Mouse (Mus musculus): ENCODE measurements around the gene Hist1h1e. TPM values are rescaled to one million over a fixed set of nuclear protein-coding genes. Genes with fewer than 3 reads are reported as not detected.

Hist1h1e gene
- total RNA-seq (2022), result 10 to 100 TPM; 36.1 to 50.5 (median 42.7) TPM

DNA sequence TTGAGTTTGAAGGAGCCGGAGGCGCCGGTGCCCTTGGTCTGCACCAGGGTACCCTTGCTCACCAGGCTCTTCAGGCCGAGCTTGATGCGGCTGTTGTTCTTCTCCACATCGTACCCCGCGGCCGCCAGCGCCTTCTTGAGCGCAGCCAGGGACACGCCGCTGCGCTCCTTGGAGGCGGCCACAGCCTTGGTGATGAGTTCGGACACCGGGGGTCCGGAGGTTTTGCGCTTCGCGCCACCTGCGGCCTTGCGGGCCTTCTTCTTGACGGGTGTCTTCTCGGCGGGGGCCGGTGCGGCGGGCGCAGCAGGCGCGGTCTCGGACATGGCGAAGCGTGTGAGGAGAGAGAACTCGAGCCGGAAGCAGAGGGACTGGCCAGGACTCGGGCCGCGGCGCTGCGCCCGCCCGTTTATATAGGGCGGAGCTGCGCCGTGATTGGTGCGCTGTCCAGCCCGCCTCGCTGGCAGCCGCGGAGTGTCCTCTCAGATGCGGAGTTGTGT lies at the start of gene Hist1h1e:
Gene Hist1h1e, minus strand, starts transcription at position 384 of the 497 bp plus-strand sequence.
- DNase-seq (ENCODE audit: low spot score in 2 of 2), result peak; percentile 78 to 82

DNA sequence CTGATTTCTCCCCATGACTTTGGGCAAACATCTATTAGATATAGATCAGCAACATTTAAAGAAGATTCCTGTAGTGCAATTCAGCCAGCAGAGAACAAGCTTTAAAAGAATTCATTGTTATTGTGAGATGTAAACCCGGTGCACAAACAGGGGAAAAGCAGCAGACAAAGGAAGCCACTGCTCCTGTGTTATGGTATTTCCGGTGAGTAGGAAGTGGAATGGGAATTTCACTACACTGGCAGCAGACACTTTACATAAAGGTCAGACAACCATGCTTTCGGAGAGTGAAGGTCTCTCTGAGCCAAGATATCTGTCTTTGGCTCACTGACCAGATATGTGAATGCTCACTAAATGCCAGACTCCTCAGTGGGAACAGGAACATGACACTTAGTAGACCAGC lies 40.2 kb upstream of the Hist1h1e start:
- no peak for DNase-seq (ENCODE audit: low spot score in 2 of 2)

DNA sequence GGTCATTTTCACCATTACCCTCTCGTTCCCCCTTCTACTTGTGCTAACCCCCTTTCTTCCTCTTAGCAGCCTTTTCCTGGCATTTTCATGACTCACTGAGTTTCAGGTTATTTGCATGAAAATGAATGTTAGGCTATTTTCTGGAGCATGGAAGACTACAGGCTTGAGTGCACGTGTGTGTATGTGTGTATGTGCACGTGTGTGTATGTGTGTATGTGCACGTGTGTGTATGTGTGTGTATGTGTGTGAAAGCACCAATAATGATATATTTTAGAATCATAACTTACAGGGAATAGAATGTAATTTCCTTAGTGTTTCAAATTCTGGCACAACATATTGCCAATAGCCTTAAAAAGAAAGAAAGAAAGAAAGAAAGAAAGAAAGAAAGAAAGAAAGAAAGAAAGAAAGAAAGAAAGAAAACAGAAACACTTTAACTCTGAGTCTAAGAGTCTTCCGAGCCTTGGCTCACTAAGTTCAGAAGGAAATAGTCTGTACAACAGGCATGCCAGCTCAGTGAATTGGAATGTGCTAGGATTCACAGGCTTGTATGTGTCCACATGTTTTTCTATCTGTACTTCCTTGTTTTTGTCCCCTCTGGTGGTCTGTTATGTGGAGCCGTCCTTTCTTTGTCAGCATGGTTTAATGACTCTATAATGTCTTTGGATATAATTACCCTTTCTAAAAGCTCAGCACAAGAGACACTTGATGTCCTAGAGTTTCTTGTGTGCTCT lies 37.4 kb upstream of the Hist1h1e start:
- DNase-seq (ENCODE audit: low spot score in 2 of 2), result no peak

DNA sequence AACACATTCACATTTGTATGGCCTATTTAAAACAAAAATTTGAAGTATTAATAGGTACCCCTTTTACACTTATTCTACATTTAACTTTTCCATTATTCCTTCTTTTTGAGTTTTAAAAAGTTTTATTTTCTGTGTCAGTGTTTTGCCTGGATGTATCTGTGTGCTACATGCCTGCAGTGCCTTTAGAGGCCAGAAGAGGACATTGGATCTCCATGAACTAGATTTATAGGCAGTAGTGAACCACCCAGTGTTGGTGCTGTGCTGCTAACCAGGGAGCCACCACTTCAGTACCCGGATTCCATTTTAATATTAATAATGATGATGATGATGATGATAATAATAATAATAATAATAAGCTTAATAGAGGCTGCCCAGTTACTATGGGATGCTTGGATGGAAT lies 8.3 kb upstream of the Hist1h1e start:
- DNase-seq (ENCODE audit: low spot score in 2 of 2), result no peak

- no peak for DNase-seq (ENCODE audit: low spot score in 2 of 2)
Observed at GRCm38 (mm10) chr13:23622861-23623450, 598 bp upstream of the Hist1h1e start.

DNA sequence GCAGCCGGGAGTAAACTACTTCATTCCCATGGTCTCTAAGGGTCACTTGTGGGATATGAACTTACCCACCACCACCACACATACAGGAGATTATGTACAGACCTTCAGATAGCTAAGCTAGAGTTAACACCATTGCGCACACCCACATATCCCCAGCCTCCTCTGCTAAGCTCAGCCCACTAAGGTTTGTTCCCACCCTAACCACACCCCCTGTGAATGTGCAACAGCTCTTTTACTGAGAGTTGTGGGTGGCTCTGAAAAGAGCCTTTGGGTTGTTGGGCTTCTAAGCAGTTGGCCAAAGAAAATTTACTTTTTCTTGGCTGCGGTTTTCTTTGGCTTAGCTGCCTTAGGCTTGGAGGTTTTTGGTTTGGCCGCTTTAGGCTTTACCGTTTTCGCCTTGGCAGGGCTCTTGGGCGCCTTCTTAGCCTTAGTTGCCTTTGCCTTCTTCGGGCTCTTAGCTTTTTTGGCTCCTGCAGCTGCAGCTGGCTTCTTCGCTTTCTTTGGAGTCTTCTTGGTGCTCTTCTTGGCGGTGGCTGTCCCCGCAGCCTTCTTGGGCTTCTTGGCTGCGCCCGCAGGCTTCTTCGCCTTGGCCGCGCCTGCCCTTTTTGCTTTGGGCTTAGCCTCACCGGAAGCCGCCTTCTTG lies 705 bp downstream of the Hist1h1e start:
- peak; percentile 67 to 75 for DNase-seq (ENCODE audit: low spot score in 2 of 2)

- DNase-seq (ENCODE audit: low spot score in 2 of 2), result peak; percentile 73 to 85
Observed at GRCm38 (mm10) chr13:23620733-23621531, 1.4 kb downstream of the Hist1h1e start, which contains the start of gene Hist1h2be. TSS of gene Hist1h2be (minus strand) at chr13:23621124.

DNA sequence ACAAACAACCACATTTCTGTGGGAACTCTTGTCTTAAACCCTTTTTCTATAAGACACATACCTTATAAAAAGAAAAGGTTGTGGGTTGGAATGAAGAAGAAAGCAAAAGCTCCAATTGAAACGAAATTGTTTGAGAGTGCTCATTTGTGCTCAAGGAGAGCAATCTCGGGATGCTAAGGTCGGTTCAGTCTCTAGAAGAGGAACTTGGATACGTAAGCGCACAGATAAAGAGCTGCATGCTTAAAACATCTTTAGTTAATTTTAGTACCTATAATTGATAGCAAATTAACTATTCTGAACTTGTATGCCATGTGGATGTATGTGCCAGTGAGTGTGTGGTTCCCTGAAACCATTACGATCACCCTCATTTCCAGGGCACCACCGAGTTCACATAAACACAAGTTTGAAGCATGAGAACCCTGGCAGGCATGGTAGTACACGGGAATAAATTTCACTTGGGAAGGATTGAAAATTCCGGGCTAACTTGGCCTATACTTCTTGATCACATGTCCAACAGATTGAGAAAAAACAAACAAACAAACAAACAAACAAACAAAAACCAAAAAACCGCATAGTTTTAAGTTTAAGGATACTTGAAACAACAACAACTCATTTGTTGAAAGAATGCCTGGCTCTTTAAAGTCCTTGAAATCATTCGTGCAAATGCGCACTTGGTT lies 2.2 kb downstream of the Hist1h1e start:
- no peak for DNase-seq (ENCODE audit: low spot score in 2 of 2)

DNA sequence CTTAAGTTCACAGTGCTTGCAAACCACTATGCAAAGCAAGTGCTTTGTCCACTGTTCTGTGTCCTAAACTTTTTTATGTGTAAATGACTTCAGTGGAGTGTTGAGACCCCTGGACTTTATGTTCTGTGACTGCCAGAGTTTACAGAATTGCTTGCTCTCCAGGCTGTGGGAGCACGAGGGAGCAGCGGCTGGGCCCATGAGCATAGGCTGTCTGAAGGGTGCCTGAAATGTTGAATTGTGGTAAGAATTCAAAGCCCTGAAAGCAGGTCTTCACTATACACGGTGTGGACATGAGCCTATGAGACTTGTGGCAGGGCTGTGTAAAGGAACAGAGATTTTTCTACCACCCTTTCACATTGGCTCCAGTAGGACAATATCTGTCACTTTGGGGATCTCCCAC lies 10.7 kb downstream of the Hist1h1e start:
- no peak for DNase-seq (ENCODE audit: low spot score in 2 of 2)

DNA sequence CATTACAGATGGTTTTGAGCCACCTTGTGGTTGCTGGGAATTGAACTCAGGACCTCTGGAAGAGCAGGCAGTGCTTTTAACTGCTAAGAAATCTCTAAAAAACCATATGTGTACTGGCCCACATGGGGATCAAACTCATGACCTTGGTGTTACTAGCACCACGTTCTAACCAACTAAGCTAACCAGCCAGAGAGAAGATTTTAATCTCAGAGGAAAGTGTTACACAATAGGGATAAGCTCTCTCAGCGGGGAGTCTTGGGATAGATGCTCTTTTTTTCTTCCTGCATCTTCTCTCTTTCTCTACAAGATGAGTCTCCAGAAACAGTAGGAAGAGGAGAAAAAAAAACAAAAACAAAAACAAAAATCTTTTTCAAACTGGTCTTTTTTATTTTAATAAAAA lies 12.0 kb downstream of the Hist1h1e start:
- no peak for DNase-seq (ENCODE audit: low spot score in 2 of 2)

DNA sequence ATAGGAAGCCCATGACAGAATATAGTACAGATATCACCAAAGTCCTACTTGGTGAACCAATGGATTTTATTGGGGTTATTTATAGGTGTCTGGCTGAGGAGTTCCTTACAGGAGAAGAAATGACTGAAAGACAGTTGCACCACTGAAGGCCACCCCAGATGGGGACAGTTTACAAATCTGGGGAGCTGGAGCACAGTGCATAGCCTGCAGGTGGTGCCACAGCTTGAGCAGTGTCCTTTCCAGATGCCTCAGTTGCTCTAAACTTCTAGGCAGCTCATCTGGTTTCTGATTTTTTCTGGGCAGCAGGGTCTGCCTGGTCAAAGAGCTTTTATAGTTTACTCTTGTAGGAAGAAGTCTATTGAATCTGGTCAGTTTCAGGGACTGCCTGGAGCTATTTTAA lies 12.5 kb downstream of the Hist1h1e start:
- DNase-seq (ENCODE audit: low spot score in 2 of 2), result no peak

DNA sequence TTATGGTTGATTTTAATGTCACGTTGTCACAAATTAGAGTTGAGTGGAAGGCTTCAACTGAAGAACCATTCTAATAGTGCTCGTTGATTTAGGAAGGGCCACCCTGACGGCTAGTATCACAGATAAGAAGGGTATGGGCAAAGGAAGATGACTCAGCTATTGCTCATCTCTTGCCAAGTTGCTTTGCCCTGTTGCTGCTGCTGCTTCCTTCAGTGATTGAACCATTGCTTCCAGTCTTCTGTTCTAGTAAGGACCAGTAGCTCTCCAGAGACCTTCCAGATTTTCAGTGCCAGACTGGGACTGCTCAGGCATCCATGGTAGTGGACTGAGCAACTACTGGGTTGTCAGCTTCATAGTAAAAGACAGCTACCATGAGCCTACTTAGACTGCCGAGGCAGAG lies 13.1 kb downstream of the Hist1h1e start:
- no peak for DNase-seq (ENCODE audit: low spot score in 2 of 2)

DNA sequence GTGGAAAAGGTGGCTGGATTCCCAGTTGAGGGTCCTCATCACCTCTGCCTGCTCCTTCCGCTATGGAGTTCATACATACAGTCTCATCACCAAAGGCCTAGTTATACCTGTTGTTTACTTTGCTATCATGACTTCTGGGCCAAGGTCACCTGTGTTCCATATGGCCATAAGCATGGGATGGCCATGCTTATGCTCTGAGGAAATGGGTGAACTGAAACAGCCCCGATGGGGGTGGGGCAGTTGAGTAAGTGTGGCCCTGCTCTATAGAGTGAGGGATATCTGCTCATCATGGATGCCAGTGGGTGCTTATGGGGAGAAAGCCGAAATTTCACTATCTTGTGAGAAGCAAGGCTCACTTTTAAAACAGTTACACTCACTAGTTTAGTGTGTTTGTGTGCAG lies 17.3 kb downstream of the Hist1h1e start:
- DNase-seq (ENCODE audit: low spot score in 2 of 2), result no peak

DNA sequence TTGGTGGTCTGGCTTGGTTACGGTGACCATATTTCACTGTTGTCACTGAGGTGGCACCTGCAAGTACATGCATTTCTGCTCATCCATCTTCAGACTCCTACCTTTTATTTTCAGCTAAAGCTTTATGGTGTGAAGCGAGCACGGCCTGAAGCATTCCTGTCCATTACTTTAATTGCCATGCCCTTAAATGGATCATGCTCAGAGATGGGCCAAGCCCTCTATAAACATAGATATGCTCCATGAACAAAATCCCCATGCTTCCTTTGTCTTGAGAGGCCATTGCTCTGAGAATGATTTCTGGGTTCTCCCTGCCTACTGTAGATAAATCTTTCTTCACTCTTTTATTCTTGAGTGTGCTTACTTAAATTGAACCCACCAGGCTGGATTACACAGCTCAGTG lies 17.9 kb downstream of the Hist1h1e start:
- DNase-seq (ENCODE audit: low spot score in 2 of 2), result no peak

DNA sequence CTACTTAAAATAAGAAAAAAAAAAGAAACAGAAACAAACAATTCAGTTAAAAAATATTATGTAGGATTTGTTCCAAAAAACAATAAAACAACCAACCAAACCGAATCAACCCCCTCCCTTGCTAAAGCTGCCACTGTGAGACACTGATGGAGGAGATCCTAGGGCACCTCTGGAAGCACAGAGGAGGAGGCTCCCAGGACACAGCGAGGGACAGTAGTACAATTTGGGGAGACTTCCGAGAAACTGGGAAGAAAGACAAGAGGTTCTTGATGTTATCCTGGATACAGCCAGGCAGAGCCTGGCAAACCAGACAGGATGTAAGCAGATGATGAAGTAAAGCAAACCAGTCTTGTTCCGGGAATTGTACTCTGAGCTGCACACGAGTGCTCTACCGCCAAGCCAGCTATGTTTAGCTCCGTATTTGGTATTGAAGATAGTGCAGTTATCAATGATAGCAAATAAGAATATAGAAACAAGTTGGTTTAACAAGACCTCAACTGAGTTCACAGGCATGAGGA lies 19.1 kb downstream of the Hist1h1e start:
- no peak for DNase-seq (ENCODE audit: low spot score in 2 of 2)

- DNase-seq (ENCODE audit: low spot score in 2 of 2), result peak in 1 of 2 experiments; percentile 66
Observed at GRCm38 (mm10) chr13:23597957-23598356, 24.4 kb downstream of the Hist1h1e start.

DNA sequence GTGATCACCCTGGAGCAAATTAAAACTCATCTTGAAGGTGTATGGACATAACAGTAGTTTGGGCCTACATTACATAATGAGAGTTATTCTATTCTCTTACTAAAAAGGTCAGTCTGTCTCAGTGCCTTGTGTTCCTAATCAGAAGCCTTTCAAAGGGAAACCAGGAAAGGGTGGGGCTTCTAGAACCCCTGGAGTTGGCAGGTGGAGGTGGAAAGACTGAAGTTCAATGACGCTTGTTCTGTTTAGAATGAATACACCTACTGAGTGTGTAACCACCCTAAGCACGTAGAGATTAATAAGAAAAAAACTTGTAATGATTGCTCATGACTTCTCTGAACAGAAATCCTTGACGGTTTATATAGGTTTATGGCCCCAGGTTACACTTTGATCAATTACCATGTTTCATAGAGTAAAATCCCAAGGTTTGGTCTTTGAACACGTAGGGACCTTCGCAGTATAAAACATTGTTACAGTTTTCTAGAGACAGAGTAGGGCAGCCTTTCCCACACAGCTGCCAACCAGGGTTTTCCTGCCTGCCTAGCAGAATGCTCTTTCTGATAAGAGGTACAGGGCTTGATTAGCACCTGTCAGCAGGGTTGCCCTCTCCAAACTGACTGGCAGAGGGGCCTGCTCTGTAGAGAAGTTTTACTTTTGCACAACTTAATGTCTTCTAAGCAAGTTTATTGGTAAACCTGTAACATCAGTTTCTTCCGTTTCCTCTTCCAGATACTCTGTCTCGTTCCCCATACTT lies 26.6 kb downstream of the Hist1h1e start:
- no peak for DNase-seq (ENCODE audit: low spot score in 2 of 2)

DNA sequence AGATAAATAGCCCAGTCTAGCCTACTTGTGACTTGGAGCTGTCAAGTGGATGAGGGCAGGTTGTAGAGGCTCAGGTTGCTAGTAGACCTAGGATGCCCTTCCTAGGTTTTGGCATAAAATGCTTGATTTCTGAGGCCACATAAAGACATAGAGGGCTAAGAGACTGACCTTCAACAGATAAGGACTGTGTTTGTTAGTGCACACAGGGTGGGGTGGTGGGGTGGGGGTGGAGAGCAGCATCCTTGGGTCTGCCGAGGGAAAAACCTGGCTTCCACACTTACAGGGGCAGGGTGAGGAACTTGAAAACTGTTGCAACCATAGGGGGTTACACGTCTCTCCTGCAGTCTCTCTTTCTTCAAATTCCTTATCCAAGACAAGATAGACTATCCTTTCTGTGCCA lies 27.2 kb downstream of the Hist1h1e start:
- no peak for DNase-seq (ENCODE audit: low spot score in 2 of 2)

DNA sequence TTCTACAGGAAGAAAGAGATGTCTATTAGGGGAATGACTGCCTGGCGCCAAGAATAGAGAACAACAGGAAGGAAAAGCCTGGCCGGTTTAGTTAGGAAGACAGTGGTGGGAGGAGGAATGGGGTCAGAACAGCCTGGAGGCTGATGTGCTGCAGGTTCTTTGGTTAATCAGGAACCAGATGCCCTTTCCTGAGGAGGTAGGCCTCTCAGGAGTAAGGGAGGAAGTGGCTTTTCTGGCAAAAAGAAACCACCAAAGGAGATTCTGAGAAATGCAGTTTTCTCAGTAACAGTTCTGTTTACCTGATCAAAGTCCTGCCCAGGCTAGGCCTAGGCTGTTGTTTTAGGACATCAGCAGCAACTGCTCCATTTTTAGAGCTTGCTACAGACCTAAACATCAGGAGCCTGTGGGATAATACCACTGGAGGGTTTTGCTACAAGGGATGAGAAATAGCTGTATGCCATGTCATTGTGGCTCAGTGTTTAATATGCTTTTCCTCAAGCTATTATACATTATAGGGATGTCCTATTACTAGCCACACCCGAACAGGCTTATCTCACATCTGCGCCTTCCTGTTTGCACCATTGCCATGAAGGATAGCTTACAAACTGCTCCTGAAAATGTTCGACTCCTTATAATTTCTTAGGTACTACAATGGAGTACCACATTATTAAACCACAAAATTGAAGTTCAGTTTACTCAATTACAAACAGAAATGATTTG lies 29.1 kb downstream of the Hist1h1e start:
- no peak for DNase-seq (ENCODE audit: low spot score in 2 of 2)
